Mouse (Mus musculus): ENCODE measurements around the gene Bscl2. TPM values are rescaled to one million over a fixed set of nuclear protein-coding genes. Genes with fewer than 3 reads are reported as not detected.
"Not testable (repeated sequence)": the region's sequence is repeated elsewhere in the genome, so short reads cannot be mapped to it uniquely, and the experiment has no call there.

Bscl2 gene
- polyA plus RNA-seq, 1 experiment from 2014 or later: 68.7 TPM

DNA sequence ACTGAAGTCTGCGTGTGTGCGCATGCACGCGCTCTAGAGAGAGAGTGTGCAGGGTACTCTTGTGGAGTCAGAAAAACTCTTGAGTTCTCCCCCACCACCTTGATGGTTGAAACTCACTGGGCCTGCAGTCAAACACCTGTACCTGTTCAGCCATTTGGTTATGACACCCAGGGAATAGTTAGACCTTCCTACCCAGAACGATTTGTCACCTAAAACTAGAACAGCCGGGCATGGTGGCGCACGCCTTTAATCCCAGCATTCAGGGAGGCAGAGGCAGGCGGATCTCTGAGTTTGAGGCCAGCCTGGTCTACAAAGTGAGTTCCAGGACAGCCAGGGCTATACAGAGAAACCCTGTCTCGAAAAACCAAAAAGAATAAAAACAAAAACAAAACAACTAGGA lies 940 bp upstream of the Bscl2 start:
- peak overlapping the region; percentile 97 for H3K27ac ChIP-seq (replicated peaks)
- ATAC-seq (ENCODE audit: low FRiP score, low read depth); H3K4me3 ChIP-seq; H3K27me3 ChIP-seq; H3K9ac ChIP-seq (replicated peaks); H3K4me2 ChIP-seq (replicated peaks); H3K9me3 ChIP-seq: not testable (repeated sequence)
- peaks cover 28% of the 10 kb centered on the region for H3K4me1 ChIP-seq
- peaks cover 51% of the 10 kb centered on the region for H3K36me3 ChIP-seq
- WGBS: 97% methylated on average over 10 of the region's 10 CpGs

DNA sequence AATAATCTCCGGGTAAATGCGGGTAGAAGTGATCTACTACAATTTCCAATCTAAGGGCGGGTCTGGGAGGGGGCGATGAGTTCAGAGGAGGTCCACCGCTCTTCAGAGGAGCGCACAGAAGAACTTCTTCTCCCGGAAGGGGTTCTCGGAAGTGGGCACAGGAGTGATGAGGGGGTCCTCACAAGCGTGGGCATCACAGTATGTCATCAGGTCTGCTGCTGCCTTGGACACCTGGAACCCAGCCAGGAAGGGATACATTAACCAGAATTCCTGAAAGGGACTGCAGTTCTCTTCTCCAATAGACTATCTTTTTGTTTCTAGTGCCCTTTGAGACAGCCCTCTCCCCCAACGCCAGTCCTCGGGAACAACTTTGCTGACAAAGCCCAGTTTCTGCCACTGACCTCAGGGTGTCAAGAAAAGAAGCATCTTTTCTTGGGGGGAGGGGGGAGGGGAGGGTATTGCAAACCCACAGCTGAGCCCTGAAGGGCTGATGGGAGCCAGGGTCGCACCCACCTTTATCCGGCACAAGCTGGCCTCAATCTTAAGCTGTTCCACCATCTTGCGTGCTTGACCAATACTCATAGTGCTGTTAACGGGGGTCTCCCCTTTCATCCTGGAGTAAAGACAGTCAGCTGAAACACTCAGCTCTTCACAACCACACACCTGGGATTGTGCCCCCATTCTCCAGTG lies 919 bp downstream of the Bscl2 start:
- H3K4me1 ChIP-seq: peaks cover 28% of the 10 kb centered on the region
- H3K36me3 ChIP-seq: peaks cover 46% of the 10 kb centered on the region
- peak overlapping the region; percentile 82 for H3K9ac ChIP-seq (replicated peaks)
- H3K4me3 ChIP-seq: peak overlapping the region; percentile 59
- WGBS: 14% methylated on average over 15 of the region's 15 CpGs
- 0 out of 2 replicates have a peak, but pooled peaks have one; percentile 11 for ATAC-seq (ENCODE audit: low FRiP score, low read depth)
- H3K4me2 ChIP-seq (replicated peaks): peak overlapping the region; percentile 73
- H3K27me3 ChIP-seq: no peaks in the 10 kb centered on the region
- H3K27ac ChIP-seq (replicated peaks): peak overlapping the region; percentile 97
- no peaks in the 10 kb centered on the region for H3K9me3 ChIP-seq

- H3K4me2 ChIP-seq (replicated peaks): peak within 1 kb of the TSS; percentile 73
- no peaks in the 10 kb centered on the region for H3K9me3 ChIP-seq
- H3K27me3 ChIP-seq: no peaks in the 10 kb centered on the region
- peaks cover 28% of the 10 kb centered on the region for H3K4me1 ChIP-seq
- H3K36me3 ChIP-seq: peaks cover 35% of the 10 kb centered on the region
- peak; percentile 84 for ATAC-seq (ENCODE audit: low FRiP score, low read depth)
- WGBS: 33% methylated on average over 11 of the region's 11 CpGs
- peak within 1 kb of the TSS; percentile 82 for H3K9ac ChIP-seq (replicated peaks)
- peak within 1 kb of the TSS; percentile 97 for H3K27ac ChIP-seq (replicated peaks)
- H3K4me3 ChIP-seq: peak within 1 kb of the TSS; percentile 59
These were observed 2.0 kb downstream of the Bscl2 start, which contains the start of gene Gng3 for GRCm38 (mm10) chr19:8839103-8839907. Gene Gng3 (minus strand): TSS chr19:8839194.

- peak; percentile 42 for ATAC-seq (ENCODE audit: low FRiP score, low read depth)
- 17% methylated on average over 29 of the region's 29 CpGs for WGBS
- Histone ChIP-seq H3K36me3 (peaks cover 27% of the 10 kb centered on the region), H3K4me2 (replicated peaks) (peak overlapping the region; percentile 73), H3K27ac (replicated peaks) (peak overlapping the region; percentile 97), H3K9me3 (no peaks in the 10 kb centered on the region), H3K27me3 (no peaks in the 10 kb centered on the region), H3K9ac (replicated peaks) (peak overlapping the region; percentile 72), H3K4me1 (peaks cover 28% of the 10 kb centered on the region), H3K4me3 (peak overlapping the region; percentile 59)
These were observed 2.9 kb downstream of the Bscl2 start for GRCm38 (mm10) chr19:8839908-8840791.

DNA sequence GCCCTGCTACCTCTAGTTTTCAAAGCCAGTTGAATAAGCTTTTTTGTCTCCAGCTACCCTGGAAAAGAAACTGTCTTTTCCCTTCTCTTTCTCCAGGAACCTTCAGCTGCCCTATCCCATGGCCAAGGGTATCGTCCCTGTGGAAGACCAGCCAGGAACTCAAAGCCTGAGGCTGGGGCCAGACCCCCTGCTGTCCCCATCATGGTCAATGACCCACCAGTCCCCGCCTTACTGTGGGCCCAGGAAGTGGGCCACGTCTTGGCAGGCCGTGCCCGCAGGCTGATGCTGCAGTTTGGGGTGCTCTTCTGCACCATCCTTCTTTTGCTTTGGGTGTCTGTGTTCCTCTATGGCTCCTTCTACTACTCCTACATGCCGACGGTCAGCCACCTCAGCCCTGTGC lies 3.7 kb downstream of the Bscl2 start:
- Histone ChIP-seq H3K4me3 (peak overlapping the region; percentile 59), H3K4me1 (peaks cover 28% of the 10 kb centered on the region), H3K27ac (replicated peaks) (no peak overlapping the region), H3K9ac (replicated peaks) (peak overlapping the region; percentile 72), H3K27me3 (no peaks in the 10 kb centered on the region), H3K9me3 (no peaks in the 10 kb centered on the region), H3K36me3 (peaks cover 28% of the 10 kb centered on the region), H3K4me2 (replicated peaks) (peak overlapping the region; percentile 73)
- WGBS: 88% methylated on average over 7 of the region's 7 CpGs
- no peak for ATAC-seq (ENCODE audit: low FRiP score, low read depth)

GRCm38 (mm10) chr19:8842961-8843360 lies 5.7 kb downstream of the Bscl2 start:
- no peak overlapping the region for H3K4me2 ChIP-seq (replicated peaks)
- H3K9me3 ChIP-seq: no peaks in the 10 kb centered on the region
- peaks cover 48% of the 10 kb centered on the region for H3K36me3 ChIP-seq
- WGBS: 87% methylated on average over 6 of the region's 6 CpGs
- H3K27me3 ChIP-seq: no peaks in the 10 kb centered on the region
- H3K9ac ChIP-seq (replicated peaks): no peak overlapping the region
- peaks cover 28% of the 10 kb centered on the region for H3K4me1 ChIP-seq
- H3K4me3 ChIP-seq: no peak overlapping the region
- H3K27ac ChIP-seq (replicated peaks): no peak overlapping the region
- ATAC-seq (ENCODE audit: low FRiP score, low read depth): no peak

DNA sequence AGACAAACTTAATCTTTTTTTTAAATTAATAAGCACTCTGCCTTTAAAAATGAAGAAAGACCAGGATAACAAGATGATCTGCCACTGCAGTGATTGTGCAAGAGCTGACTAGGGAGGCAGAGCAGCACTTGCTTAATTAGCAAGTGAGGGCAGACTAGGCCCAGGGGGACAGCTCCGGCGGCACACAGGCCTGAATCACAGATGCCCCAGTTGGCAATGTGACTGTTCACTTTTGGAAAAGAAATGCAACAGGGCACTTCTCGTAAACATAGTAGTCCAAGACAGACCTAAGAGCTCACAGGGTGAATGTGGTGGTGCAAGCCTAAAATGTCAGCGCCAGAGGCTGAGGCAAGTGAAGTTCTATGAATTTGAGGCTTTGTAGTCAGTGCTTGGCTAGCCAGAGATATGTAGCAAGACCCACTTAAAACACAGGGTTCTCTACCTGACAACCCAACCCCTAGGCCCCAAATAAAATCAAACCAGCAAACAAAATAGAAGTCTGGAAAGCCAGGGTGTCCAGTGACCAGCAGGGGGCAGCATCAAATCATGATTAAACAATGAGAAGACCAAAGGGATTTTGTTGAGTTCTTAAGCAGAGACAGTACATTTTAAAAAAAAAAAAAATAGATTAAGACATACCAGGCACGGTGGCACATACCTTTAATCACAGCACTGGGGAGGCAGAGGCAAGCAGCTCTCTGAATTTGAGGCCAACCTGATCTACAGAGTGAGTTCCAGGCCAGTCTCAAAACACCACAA lies 7.3 kb downstream of the Bscl2 start:
- Histone ChIP-seq H3K9ac (replicated peaks) (no peak overlapping the region), H3K4me1 (peaks cover 16% of the 10 kb centered on the region), H3K27me3 (no peaks in the 10 kb centered on the region), H3K27ac (replicated peaks) (no peak overlapping the region), H3K4me3 (no peak overlapping the region), H3K4me2 (replicated peaks) (no peak overlapping the region), H3K36me3 (peaks cover 59% of the 10 kb centered on the region), H3K9me3 (no peaks in the 10 kb centered on the region)
- ATAC-seq (ENCODE audit: low FRiP score, low read depth): no peak
- WGBS: 57% methylated on average over 5 of the region's 5 CpGs

DNA sequence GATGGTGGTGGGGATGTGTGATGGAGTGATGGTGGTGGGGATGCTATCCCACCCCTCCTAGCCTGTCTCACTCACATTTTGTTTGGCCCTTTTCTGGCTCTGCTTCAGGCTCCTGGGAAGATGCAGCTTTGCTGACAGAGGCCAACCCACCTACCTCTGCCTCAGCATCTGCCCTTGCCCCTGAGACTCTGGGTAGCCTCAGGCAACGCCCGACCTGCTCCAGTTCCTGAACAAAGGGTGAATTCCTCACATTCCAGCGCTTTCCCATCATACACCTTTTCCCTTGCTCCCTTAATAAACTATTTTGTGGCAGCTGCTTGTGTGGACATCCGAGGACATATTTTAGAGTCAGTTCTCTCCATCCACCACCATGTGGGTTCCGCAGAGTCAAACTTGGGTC lies 11.1 kb downstream of the Bscl2 start:
- H3K27ac ChIP-seq (replicated peaks): no peak overlapping the region
- 79% methylated on average over 5 of the region's 5 CpGs for WGBS
- peaks cover 40% of the 10 kb centered on the region for H3K36me3 ChIP-seq
- H3K4me1 ChIP-seq: no peaks in the 10 kb centered on the region
- H3K9me3 ChIP-seq: no peaks in the 10 kb centered on the region
- H3K9ac ChIP-seq (replicated peaks): no peak overlapping the region
- H3K27me3 ChIP-seq: no peaks in the 10 kb centered on the region
- no peak overlapping the region for H3K4me2 ChIP-seq (replicated peaks)
- no peak for ATAC-seq (ENCODE audit: low FRiP score, low read depth)
- no peak overlapping the region for H3K4me3 ChIP-seq

DNA sequence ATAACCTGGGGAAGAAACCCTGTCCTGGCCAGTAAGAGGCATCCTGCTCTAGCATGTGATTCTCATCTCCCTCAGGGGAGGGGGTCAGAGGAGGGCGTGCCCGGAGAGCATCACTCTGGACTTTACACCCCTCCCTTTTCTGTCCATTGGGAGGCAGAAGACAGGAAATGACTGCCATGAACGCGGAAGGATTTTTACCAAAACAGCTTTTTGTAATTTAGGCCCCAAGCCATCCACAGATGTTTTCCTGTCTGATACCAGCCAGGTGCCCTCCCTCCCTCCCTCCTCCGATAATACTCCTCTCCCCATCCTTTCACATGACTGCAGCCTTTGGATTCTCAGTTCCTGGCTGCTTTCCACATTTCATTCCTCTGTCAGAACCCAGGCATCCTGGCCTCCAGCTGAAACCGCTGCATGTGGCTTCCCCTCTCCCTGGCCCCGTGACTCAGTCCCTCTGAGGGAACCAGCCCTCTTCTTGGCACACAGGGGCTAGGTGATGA lies 13.2 kb downstream of the Bscl2 start, which contains the start of gene Lrrn4cl:
Gene Lrrn4cl, plus strand, starts transcription at position 367 of the 500 bp plus-strand sequence.
- no peaks in the 10 kb centered on the region for H3K27me3 ChIP-seq
- no peak within 1 kb of the TSS for H3K4me3 ChIP-seq
- WGBS: 43% methylated on average over 7 of the region's 7 CpGs
- H3K4me2 ChIP-seq (replicated peaks): no peak within 1 kb of the TSS
- no peak within 1 kb of the TSS for H3K9ac ChIP-seq (replicated peaks)
- no peak within 1 kb of the TSS for H3K27ac ChIP-seq (replicated peaks)
- H3K9me3 ChIP-seq: no peaks in the 10 kb centered on the region
- no peaks in the 10 kb centered on the region for H3K4me1 ChIP-seq
- H3K36me3 ChIP-seq: peaks cover 36% of the 10 kb centered on the region
- no peak for ATAC-seq (ENCODE audit: low FRiP score, low read depth)

DNA sequence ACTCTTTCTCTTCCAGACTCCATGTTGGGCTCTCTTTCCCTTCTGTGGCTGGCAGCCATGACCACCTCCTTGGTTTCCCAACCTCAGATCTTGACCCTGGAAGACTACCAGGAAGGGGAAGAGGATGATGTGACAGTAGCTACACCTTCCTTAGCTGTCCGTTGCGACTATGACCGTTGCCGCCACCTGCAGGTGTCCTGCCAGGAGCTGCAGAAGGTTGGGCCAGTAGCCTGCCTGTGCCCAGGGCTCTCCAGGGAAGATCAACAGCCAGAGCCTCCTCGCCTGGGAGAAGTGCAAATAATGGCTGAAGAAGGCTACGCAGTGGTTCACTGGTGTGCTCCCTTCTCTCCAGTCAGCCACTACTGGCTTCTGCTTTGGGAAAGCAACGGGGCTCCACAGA lies 14.4 kb downstream of the Bscl2 start:
- H3K27me3 ChIP-seq: 0 out of 2 replicates have a peak, but pooled peaks cover 2% of the 10 kb centered on the region
- no peak for ATAC-seq (ENCODE audit: low FRiP score, low read depth)
- H3K4me3 ChIP-seq: no peak overlapping the region
- H3K9ac ChIP-seq (replicated peaks): no peak overlapping the region
- no peaks in the 10 kb centered on the region for H3K9me3 ChIP-seq
- no peak overlapping the region for H3K4me2 ChIP-seq (replicated peaks)
- WGBS: 60% methylated on average over 7 of the region's 7 CpGs
- H3K27ac ChIP-seq (replicated peaks): no peak overlapping the region
- peaks cover 24% of the 10 kb centered on the region for H3K36me3 ChIP-seq
- H3K4me1 ChIP-seq: no peaks in the 10 kb centered on the region

Measured in midbrain, embryonic 12.5 days (tissue).